Mouse (Mus musculus): ENCODE measurements around the gene Anapc15. TPM values are rescaled to one million over a fixed set of nuclear protein-coding genes. Genes with fewer than 3 reads are reported as not detected.
A peak's percentile ranks its signal among the peaks of the same experiment; 100 is the strongest.
"Not testable (repeated sequence)": the region's sequence is repeated elsewhere in the genome, so short reads cannot be mapped to it uniquely, and the experiment has no call there.

Anapc15 gene
- polyA plus RNA-seq, 1 experiment from 2014 or later = 91.2 TPM

DNA sequence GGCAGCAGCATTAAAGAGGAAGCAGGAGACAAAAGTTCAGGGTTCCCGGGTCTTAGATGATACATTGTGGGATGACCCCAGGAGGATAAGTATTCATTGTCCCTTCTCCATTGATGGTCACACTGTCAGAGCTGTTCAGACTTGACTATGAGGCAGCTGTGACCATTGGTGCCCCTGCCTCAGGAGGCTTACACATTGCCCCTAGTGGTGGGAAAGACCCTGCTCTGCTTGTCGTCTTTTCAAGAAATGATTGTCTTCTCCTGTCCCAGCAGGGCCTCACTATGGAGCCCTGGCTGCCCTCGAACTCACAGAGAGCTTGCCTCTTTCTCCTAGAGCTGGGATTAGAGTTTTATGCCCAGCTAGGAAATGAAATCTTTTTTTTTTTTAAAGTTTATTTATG, 48.5 kb downstream of the Anapc15 start:
- no peak for DNase-seq (ENCODE audit: low spot score)
- no peak overlapping the region for H3K4me3 ChIP-seq
- no peaks in the 10 kb centered on the region for H3K27me3 ChIP-seq (ENCODE audit: insufficient read depth, poor library complexity, severe bottlenecking)
- no peaks in the 10 kb centered on the region for H3K9me3 ChIP-seq
- peaks cover 66% of the 10 kb centered on the region for H3K36me3 ChIP-seq
- peaks cover 5% of the 10 kb centered on the region for H3K4me1 ChIP-seq (replicated peaks)
- no peak overlapping the region for H3K27ac ChIP-seq
- 60% methylated on average over 3 of the region's 3 CpGs for WGBS

DNA sequence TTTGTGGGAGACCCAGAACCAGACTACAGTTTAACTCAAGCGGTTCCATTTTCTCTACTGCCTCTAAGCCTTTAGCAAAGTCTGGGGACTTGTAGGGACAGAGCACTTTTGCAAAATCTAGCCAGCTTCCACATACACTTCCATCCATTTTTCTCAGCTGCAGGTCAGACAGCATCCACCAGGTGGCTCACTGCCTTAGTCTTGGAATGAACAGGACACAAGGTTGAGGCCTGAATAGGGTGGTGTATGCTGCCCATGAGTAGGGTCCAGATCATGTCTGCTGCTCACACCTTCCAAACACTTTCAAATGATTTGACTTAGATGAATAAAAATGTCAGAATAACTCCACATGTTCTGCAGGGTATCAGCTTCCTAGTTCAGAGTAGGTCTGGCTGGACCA, 54.6 kb downstream of the Anapc15 start:
- no peaks in the 10 kb centered on the region for H3K4me1 ChIP-seq (replicated peaks)
- H3K4me3 ChIP-seq = no peak overlapping the region
- H3K36me3 ChIP-seq = peaks cover 21% of the 10 kb centered on the region
- peak; percentile 69 for DNase-seq (ENCODE audit: low spot score)
- WGBS = 3% methylated on average over 1 of the region's 1 CpGs
- no peaks in the 10 kb centered on the region for H3K9me3 ChIP-seq
- H3K27ac ChIP-seq = no peak overlapping the region
- no peaks in the 10 kb centered on the region for H3K27me3 ChIP-seq (ENCODE audit: insufficient read depth, poor library complexity, severe bottlenecking)

DNA sequence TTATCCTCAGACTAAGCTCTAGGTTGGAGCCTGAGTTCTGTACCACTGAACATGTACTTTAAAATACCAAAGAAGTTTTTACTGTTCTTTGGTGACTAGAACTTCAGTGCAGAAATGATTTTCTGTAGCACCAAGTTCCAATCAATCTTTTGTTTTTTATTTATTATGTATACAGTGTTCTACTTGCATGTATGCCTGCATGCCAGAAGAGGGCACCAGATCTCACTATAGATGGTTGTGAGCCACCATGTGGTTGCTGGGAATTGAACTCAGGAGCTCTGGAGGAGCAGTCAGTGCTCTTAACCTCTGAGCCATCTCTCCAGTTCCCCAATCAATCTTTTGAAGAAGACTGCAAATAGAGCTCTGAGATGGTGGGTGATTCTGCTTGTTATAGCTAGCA, 62.4 kb downstream of the Anapc15 start:
- H3K4me3 ChIP-seq; H3K4me1 ChIP-seq (replicated peaks); H3K9me3 ChIP-seq; H3K27me3 ChIP-seq (ENCODE audit: insufficient read depth, poor library complexity, severe bottlenecking); H3K27ac ChIP-seq; DNase-seq (ENCODE audit: low spot score); H3K36me3 ChIP-seq: not testable (repeated sequence)

DNA sequence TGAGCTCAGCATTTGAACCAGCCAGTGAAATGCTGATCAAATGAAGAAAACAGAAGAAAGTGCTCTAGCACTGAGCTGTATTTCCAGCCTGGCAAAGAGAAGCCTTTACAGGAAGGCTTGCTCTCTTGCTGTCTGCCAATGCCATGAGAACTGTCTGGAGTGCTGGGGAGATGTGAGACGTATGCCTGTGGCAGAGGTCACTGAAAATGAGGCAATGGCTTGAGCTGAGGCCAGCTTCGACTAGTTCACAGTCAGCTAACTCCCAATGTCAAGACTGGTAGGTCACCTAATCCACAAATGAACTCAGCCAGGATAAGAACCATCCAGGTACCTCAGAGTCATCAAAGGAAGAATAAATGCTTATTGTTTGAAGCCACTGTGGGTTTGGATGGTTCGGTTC, 64.6 kb downstream of the Anapc15 start:
- Histone ChIP-seq H3K27ac (no peak overlapping the region), H3K4me3 (no peak overlapping the region), H3K27me3 (ENCODE audit: insufficient read depth, poor library complexity, severe bottlenecking) (no peaks in the 10 kb centered on the region), H3K9me3 (no peaks in the 10 kb centered on the region), H3K36me3 (no peaks in the 10 kb centered on the region), H3K4me1 (replicated peaks) (peaks cover 8% of the 10 kb centered on the region)
- 90% methylated on average over 3 of the region's 3 CpGs for whole genome bisulfite sequencing
- DNase-seq (ENCODE audit: low spot score) = no peak

DNA sequence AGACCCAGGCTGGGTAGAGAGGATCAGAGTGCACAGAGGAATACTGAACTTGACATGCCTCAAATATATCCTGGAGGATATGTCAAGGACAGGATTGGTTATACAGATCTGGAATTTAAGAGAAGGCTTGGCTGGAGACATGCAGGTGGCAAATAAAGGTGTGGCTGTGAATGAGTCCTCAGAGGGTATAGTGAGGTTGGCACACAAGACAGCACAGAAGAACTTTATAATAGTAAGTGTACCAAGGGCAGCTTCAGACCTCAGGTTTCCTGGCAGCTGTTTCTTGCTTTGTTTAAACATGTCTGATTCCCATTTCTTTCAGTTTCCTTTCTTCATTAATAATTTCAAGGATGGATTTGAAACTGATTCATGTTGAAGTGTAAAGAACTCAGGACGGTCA, 69.0 kb downstream of the Anapc15 start:
- H3K4me1 ChIP-seq (replicated peaks) = peaks cover 27% of the 10 kb centered on the region
- DNase-seq (ENCODE audit: low spot score) = no peak
- H3K27me3 ChIP-seq (ENCODE audit: insufficient read depth, poor library complexity, severe bottlenecking) = no peaks in the 10 kb centered on the region
- peaks cover 9% of the 10 kb centered on the region; the same call in 1 of the 2 replicates for H3K36me3 ChIP-seq
- no peak overlapping the region for H3K27ac ChIP-seq
- 93% methylated on average over 1 of the region's 1 CpGs for WGBS
- H3K9me3 ChIP-seq = no peaks in the 10 kb centered on the region
- H3K4me3 ChIP-seq = peak overlapping the region; percentile 93

DNA sequence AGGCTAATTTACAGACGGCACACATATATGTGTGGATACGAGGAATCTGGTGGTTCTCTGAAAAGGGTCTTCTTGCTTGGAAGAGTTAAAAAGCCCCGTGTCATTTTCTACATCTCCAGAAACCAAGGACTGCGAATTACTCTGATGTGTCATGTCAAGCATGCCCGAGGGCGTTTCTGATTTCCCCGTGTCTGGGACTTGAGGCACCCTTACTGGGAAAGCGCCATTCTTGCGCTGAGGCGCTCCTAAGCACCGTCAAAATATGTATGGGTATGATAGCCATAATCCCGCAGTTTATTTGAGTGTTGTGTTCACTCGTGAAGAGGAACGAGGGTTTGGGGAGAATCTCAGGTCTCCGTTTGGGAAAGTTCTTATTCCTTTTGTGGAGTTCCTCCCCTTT, 69.8 kb downstream of the Anapc15 start:
- H3K4me3 ChIP-seq = peak overlapping the region; percentile 93
- WGBS = 8% methylated on average over 15 of the region's 15 CpGs
- no peaks in the 10 kb centered on the region for H3K27me3 ChIP-seq (ENCODE audit: insufficient read depth, poor library complexity, severe bottlenecking)
- H3K27ac ChIP-seq = peak overlapping the region; percentile 96
- no peaks in the 10 kb centered on the region for H3K9me3 ChIP-seq
- peaks cover 27% of the 10 kb centered on the region for H3K4me1 ChIP-seq (replicated peaks)
- DNase-seq (ENCODE audit: low spot score) = no peak
- H3K36me3 ChIP-seq = peaks cover 15% of the 10 kb centered on the region; the same call in 1 of the 2 replicates

DNA sequence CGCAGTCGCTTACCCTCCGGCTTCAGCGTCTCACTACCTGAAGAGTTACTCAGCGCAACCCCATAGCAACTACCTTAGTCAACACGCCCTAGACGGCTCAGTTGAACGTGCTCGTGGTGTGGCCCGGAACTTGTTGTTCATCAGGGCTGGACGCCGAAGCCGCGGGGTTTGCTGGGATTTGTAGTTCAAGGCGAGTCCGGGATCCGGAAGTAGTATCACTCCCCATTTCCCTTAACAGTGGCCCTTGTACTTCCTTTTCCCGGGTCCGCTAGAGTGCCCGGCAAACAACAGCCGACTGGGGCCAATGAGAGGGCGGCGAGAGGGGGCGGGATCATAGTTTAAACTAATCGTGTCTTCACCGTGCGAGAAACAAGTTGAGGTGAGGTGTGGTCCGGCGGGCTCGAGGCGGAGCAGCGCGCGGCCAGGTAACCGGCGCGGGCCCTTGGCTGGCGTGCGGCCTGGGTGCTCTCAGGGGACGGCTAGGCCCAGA, 70.3 kb downstream of the Anapc15 start, which contains the start of the genes Lrrc51 and Numa1:
Lrrc51 (minus strand) TSS at position 145 of the 490 bp plus-strand sequence.
Numa1 (plus strand) TSS at position 361 of the 490 bp plus-strand sequence.
- H3K27ac ChIP-seq = peak within 1 kb of the TSS; percentile 96
- peaks cover 20% of the 10 kb centered on the region; the same call in 1 of the 2 replicates for H3K36me3 ChIP-seq
- peak; percentile 96 for DNase-seq (ENCODE audit: low spot score)
- H3K9me3 ChIP-seq = no peaks in the 10 kb centered on the region
- peaks cover 27% of the 10 kb centered on the region for H3K4me1 ChIP-seq (replicated peaks)
- under 1% methylated on average over 40 of the region's 40 CpGs for WGBS
- no peaks in the 10 kb centered on the region for H3K27me3 ChIP-seq (ENCODE audit: insufficient read depth, poor library complexity, severe bottlenecking)
- H3K4me3 ChIP-seq = peak within 1 kb of the TSS; percentile 93

DNA sequence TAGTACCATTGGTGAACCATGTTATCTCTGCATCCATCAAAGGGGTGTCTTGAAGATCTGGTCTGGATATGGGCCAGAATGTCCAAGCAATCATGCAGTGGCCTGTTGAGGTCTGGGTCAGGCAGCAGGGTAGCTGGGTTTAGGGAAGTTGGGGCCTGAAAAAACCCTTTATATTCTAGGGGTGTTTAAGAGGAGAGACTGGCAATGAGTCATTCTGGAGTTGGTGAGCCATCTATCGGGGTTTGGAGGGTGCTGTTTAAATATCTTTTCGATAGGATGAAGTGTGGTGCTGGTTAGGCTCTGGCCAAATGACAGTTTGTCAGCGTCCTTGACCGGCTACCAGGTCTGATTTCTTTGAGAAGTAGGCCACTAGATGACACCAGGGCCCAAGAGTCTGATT, 72.4 kb downstream of the Anapc15 start:
- DNase-seq (ENCODE audit: low spot score) = no peak
- Histone ChIP-seq H3K9me3 (no peaks in the 10 kb centered on the region), H3K27ac (no peak overlapping the region), H3K36me3 (peaks cover 30% of the 10 kb centered on the region; the same call in 1 of the 2 replicates), H3K27me3 (ENCODE audit: insufficient read depth, poor library complexity, severe bottlenecking) (no peaks in the 10 kb centered on the region), H3K4me3 (no peak overlapping the region), H3K4me1 (replicated peaks) (peaks cover 27% of the 10 kb centered on the region)
- 95% methylated on average over 4 of the region's 4 CpGs for WGBS

DNA sequence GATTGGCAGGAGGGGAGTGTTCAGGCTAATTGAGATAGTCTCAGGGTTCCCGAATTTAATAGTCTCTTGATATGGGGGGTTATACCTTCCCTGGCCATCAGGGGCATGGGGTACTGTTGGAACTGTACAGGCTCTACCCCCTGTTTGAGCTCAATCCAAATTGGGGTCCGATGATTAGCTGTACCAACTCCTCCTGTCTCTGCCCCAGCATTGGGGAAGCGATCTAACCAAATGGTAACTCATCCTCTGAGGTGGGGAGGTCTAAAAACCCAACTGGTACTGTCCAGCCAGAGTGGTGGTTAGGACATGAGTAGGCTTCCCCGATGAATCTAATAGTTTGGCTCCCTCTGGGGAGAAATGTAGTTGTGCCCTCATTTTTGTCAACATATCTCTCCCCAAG, 73.5 kb downstream of the Anapc15 start:
- H3K4me3 ChIP-seq = no peak overlapping the region
- no peaks in the 10 kb centered on the region for H3K9me3 ChIP-seq
- WGBS = 94% methylated on average over 4 of the region's 4 CpGs
- peaks cover 30% of the 10 kb centered on the region; the same call in 1 of the 2 replicates for H3K36me3 ChIP-seq
- H3K4me1 ChIP-seq (replicated peaks) = peaks cover 27% of the 10 kb centered on the region
- H3K27ac ChIP-seq = no peak overlapping the region
- H3K27me3 ChIP-seq (ENCODE audit: insufficient read depth, poor library complexity, severe bottlenecking) = no peaks in the 10 kb centered on the region
- no peak for DNase-seq (ENCODE audit: low spot score)

DNA sequence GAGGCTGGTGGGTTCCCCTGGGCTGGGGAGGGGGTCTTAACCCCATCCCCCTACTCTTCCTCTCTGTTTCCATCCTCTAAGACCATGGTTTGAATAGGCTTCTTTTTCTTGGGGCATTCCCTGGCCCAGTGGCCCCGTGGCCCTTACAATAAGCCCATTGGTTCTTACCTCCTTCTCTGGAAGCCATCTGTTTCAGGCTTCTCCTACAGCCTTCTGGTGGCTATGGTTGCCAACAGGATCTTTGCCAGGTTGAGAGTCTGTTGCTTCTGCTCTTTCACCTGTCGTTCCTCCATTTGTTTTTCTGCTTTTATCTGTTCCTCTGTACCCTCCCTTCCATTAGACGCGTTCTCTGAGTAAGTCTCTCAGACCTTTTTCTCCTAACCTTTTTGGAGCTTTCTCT, 74.1 kb downstream of the Anapc15 start:
- Histone ChIP-seq H3K4me1 (replicated peaks) (peaks cover 24% of the 10 kb centered on the region), H3K36me3 (peaks cover 30% of the 10 kb centered on the region; the same call in 1 of the 2 replicates), H3K9me3 (no peaks in the 10 kb centered on the region), H3K4me3 (no peak overlapping the region), H3K27me3 (ENCODE audit: insufficient read depth, poor library complexity, severe bottlenecking) (no peaks in the 10 kb centered on the region), H3K27ac (no peak overlapping the region)
- DNase-seq (ENCODE audit: low spot score) = no peak
- WGBS = 91% methylated on average over 4 of the region's 4 CpGs

DNA sequence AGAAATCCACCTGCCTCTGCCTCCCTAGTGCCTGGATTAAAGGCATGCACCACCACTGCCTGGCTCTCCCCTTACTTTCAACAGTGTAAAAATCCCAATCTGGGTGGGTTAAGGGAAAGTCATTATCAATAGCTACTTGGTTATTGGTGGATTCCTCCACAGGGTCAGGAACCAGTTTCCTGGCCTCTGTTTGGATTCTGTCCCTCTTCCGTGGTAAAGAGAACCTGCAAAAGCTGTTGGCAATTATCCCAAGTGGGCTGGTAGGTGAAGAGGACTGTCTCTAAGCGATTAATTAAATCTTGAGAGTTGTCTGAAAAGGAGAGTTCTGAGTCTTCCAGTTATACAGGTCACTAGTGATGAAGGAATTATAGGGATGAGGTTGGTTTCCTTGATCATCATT, 74.8 kb downstream of the Anapc15 start:
- Histone ChIP-seq H3K36me3 (peaks cover 30% of the 10 kb centered on the region; the same call in 1 of the 2 replicates), H3K27me3 (ENCODE audit: insufficient read depth, poor library complexity, severe bottlenecking) (no peaks in the 10 kb centered on the region), H3K27ac (no peak overlapping the region), H3K4me3 (no peak overlapping the region), H3K4me1 (replicated peaks) (peaks cover 16% of the 10 kb centered on the region), H3K9me3 (no peaks in the 10 kb centered on the region)
- WGBS = 88% methylated on average over 2 of the region's 2 CpGs
- DNase-seq (ENCODE audit: low spot score) = no peak

DNA sequence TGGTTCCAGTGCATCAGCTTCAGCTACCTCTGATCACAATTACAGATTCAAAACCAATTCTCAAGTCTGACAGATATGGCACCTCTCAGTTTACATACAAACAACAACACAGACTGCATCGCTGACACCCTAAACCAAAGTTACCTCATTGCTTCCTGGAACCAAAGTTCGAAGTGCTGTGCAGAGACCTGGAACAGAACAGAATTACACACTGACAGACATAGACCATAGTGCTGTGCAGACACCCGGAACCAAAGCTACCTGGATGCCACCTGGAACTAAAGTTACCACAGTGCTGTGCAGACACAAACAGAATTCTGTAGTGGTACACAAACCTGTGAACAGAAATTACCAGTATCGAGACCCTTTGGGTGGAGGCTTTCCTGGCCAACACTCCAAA, 76.2 kb downstream of the Anapc15 start:
- no peak overlapping the region for H3K27ac ChIP-seq
- peaks cover 8% of the 10 kb centered on the region for H3K4me1 ChIP-seq (replicated peaks)
- H3K27me3 ChIP-seq (ENCODE audit: insufficient read depth, poor library complexity, severe bottlenecking) = no peaks in the 10 kb centered on the region
- 93% methylated on average over 4 of the region's 4 CpGs for WGBS
- DNase-seq (ENCODE audit: low spot score) = no peak
- no peaks in the 10 kb centered on the region for H3K9me3 ChIP-seq
- H3K4me3 ChIP-seq = no peak overlapping the region
- H3K36me3 ChIP-seq = peaks cover 30% of the 10 kb centered on the region; the same call in 1 of the 2 replicates

DNA sequence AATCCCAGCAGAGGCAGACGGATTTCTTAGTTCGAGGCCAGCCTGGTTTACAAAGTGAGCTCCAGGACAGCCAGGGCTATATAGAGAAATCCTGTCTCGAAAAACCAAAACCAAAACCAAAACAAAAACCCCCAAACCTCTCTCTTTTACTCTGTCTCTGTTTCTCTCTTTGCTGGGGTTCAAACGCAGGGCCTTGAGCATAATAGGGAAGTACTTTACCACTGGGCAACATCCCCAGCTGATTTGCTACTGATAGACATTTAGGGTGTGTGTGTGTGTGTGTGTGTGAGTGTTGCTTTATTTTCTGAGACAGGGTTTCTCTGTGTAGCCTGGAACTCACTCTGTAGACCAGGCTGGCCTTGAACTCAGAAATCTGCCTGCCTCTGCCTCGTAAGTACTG, 85.5 kb downstream of the Anapc15 start:
- H3K4me1 ChIP-seq (replicated peaks); H3K27me3 ChIP-seq (ENCODE audit: insufficient read depth, poor library complexity, severe bottlenecking); H3K27ac ChIP-seq; H3K9me3 ChIP-seq; H3K4me3 ChIP-seq; H3K36me3 ChIP-seq; DNase-seq (ENCODE audit: low spot score): not testable (repeated sequence)
- WGBS = 94% methylated on average over 5 of the region's 5 CpGs
